Mouse (Mus musculus): Measurements from ENCODE around the gene Atmin. TPM values are rescaled to one million over a fixed set of nuclear protein-coding genes. Genes with fewer than 3 reads are reported as not detected.

The Atmin gene
- total and polyA plus RNA-seq, 3 experiments = 17.3 to 34.5 TPM; not detected in 1

GRCm38 (mm10) chr8:116893938-116894337 lies 49.3 kb upstream of the Atmin start:
- no peak for TF ChIP-seq ETS1 (IDR thresholded peaks at IDR 0.05; ENCODE audit: low read depth, low read length)
- TF ChIP-seq POLR2AphosphoS5 (IDR thresholded peaks at IDR 0.05; ENCODE audit: borderline replicate concordance, low read depth, low read length) = no peak
- no peak for TF ChIP-seq CHD2 (IDR thresholded peaks at IDR 0.05; ENCODE audit: low read length)
- Histone ChIP-seq H3K9ac (ENCODE audit: control insufficient read depth, low read depth, low read length, poor library complexity, severe bottlenecking) (no peak overlapping the region), H3K79me2 (ENCODE audit: control insufficient read depth, insufficient read depth, low read length, poor library complexity) (no peaks in the 10 kb centered on the region), H3K27me3 (ENCODE audit: control insufficient read depth in 1 of 2, insufficient read depth in 2 of 2, low read length in 2 of 2) (no peaks in the 10 kb centered on the region), H3K4me1 (ENCODE audit: control insufficient read depth in 1 of 2, insufficient read depth in 2 of 2, low read length in 2 of 2) (no peaks in the 10 kb centered on the region), H3K4me3 (ENCODE audit: control insufficient read depth in 1 of 2, insufficient read depth in 1 of 2, low read depth in 2 of 2, low read length in 2 of 2) (no peak overlapping the region), H3K27ac (ENCODE audit: control insufficient read depth, low read depth, low read length) (no peak overlapping the region), H3K36me3 (ENCODE audit: control insufficient read depth in 1 of 2, insufficient read depth in 2 of 2, low read length in 2 of 2) (no peaks in the 10 kb centered on the region; a peak in 2 of 4 replicates), H3K9me3 (replicated peaks; ENCODE audit: insufficient read depth, low read length) (no peaks in the 10 kb centered on the region)
- no peak for DNase-seq (ENCODE audit: low read depth, low spot score)

- H3K4me3 ChIP-seq (ENCODE audit: control insufficient read depth in 1 of 2, insufficient read depth in 1 of 2, low read depth in 2 of 2, low read length in 2 of 2) = no peak overlapping the region
- H3K36me3 ChIP-seq (ENCODE audit: control insufficient read depth in 1 of 2, insufficient read depth in 2 of 2, low read length in 2 of 2) = no peaks in the 10 kb centered on the region; a peak in 1 of 4 replicates
- H3K27ac ChIP-seq (ENCODE audit: control insufficient read depth, low read depth, low read length) = no peak overlapping the region
- H3K4me1 ChIP-seq (ENCODE audit: control insufficient read depth in 1 of 2, insufficient read depth in 2 of 2, low read length in 2 of 2) = no peaks in the 10 kb centered on the region
- H3K27me3 ChIP-seq (ENCODE audit: control insufficient read depth in 1 of 2, insufficient read depth in 2 of 2, low read length in 2 of 2) = no peaks in the 10 kb centered on the region
- no peaks in the 10 kb centered on the region for H3K79me2 ChIP-seq (ENCODE audit: control insufficient read depth, insufficient read depth, low read length, poor library complexity)
- no peak overlapping the region for H3K9ac ChIP-seq (ENCODE audit: control insufficient read depth, low read depth, low read length, poor library complexity, severe bottlenecking)
- no peak for DNase-seq (ENCODE audit: low read depth, low spot score)
- TF ChIP-seq KAT2A (conservative IDR thresholded peaks at IDR 0.05; ENCODE audit: low read depth, low read length) (no peak), ZC3H11A (IDR thresholded peaks at IDR 0.05; ENCODE audit: low read depth, low read length) (no peak), NELFE (IDR thresholded peaks at IDR 0.05; ENCODE audit: low read depth, low read length) (no peak), MYB (IDR thresholded peaks at IDR 0.05; ENCODE audit: low read depth, low read length) (no peak), TCF12 (IDR thresholded peaks at IDR 0.05; ENCODE audit: low read depth, low read length) (no peak), CTCF (IDR thresholded peaks at IDR 0.05 in 2 of 3, conservative IDR thresholded peaks at IDR 0.05 in 1 of 3; ENCODE audit: control insufficient read depth in 1 of 3, insufficient read depth in 1 of 3, low read depth in 2 of 3, low read length in 3 of 3, poor library complexity in 1 of 3, severe bottlenecking in 1 of 3) (no peak), SIN3A (IDR thresholded peaks at IDR 0.05; ENCODE audit: low read length) (no peak), RAD21 (IDR thresholded peaks at IDR 0.05; ENCODE audit: low read depth, low read length) (no peak), GABPA (IDR thresholded peaks at IDR 0.05; ENCODE audit: low read depth, low read length) (no peak), NRF1 (IDR thresholded peaks at IDR 0.05; ENCODE audit: insufficient read depth, low read depth, low read length, poor library complexity, severe bottlenecking) (no peak)
- H3K9me3 ChIP-seq (replicated peaks; ENCODE audit: insufficient read depth, low read length) = no peaks in the 10 kb centered on the region
These were observed 47.7 kb upstream of the Atmin start for GRCm38 (mm10) chr8:116895521-116895920.

- H3K9me3 ChIP-seq (replicated peaks; ENCODE audit: insufficient read depth, low read length) = no peaks in the 10 kb centered on the region
- H3K27me3 ChIP-seq (ENCODE audit: control insufficient read depth in 1 of 2, insufficient read depth in 2 of 2, low read length in 2 of 2) = no peaks in the 10 kb centered on the region
- no peak overlapping the region for H3K27ac ChIP-seq (ENCODE audit: control insufficient read depth, low read depth, low read length)
- TF ChIP-seq ETS1 (IDR thresholded peaks at IDR 0.05; ENCODE audit: low read depth, low read length) (no peak), POLR2A (IDR thresholded peaks at IDR 0.05; ENCODE audit: control insufficient read depth in 1 of 2, insufficient read depth in 1 of 2, low read depth in 1 of 2, low read length in 2 of 2, poor library complexity in 1 of 2) (no peak), MYC (IDR thresholded peaks at IDR 0.05; ENCODE audit: low read depth, low read length) (no peak), POLR2AphosphoS2 (IDR thresholded peaks at IDR 0.05; ENCODE audit: low read length) (no peak), GATA1 (IDR thresholded peaks at IDR 0.05; ENCODE audit: low read depth, low read length) (no peak), CTCF (IDR thresholded peaks at IDR 0.05 in 2 of 3, conservative IDR thresholded peaks at IDR 0.05 in 1 of 3; ENCODE audit: control insufficient read depth in 1 of 3, insufficient read depth in 1 of 3, low read depth in 2 of 3, low read length in 3 of 3, poor library complexity in 1 of 3, severe bottlenecking in 1 of 3) (no peak)
- peaks cover 0 to 1% of the 10 kb centered on the region in 2 experiments; a peak in 2 of 4 replicates for H3K36me3 ChIP-seq (ENCODE audit: control insufficient read depth in 1 of 2, insufficient read depth in 2 of 2, low read length in 2 of 2)
- H3K9ac ChIP-seq (ENCODE audit: control insufficient read depth, low read depth, low read length, poor library complexity, severe bottlenecking) = no peak overlapping the region
- no peak for DNase-seq (ENCODE audit: low read depth, low spot score)
- no peaks in the 10 kb centered on the region for H3K4me1 ChIP-seq (ENCODE audit: control insufficient read depth in 1 of 2, insufficient read depth in 2 of 2, low read length in 2 of 2)
- H3K4me3 ChIP-seq (ENCODE audit: control insufficient read depth in 1 of 2, insufficient read depth in 1 of 2, low read depth in 2 of 2, low read length in 2 of 2) = no peak overlapping the region
- no peaks in the 10 kb centered on the region for H3K79me2 ChIP-seq (ENCODE audit: control insufficient read depth, insufficient read depth, low read length, poor library complexity)
These were observed 38.5 kb upstream of the Atmin start for GRCm38 (mm10) chr8:116904736-116905135.

Measured in MEL (cell line).